8 mouse cellular contexts compared by ENCODE assay signal in genomic region chr14:54409980-54410810, GRCm38 (mm10). TPM values are rescaled to one million over a fixed set of nuclear protein-coding genes. Genes with fewer than 3 reads are reported as not detected.
DNase-seq lines count a peak whose midpoint lies in the region; ATAC-seq lines count a peak whose summit lies in the region.

No protein-coding gene starts in this region.

- H3K27me3 ChIP-seq in limb, embryonic 15.5 days, result no peaks in the 10 kb centered on the region
- H3K27me3 ChIP-seq in midbrain, embryonic 14.5 days (ENCODE audit: control insufficient read depth, insufficient read depth, low read length), result peaks cover 7% of the 10 kb centered on the region; the same call in 1 of the 2 replicates

- no peak overlapping the region for H3K4me3 ChIP-seq in limb, embryonic 15.5 days
- no peak overlapping the region for H3K4me3 ChIP-seq in midbrain, embryonic 14.5 days (replicated peaks; ENCODE audit: low read depth, low read length)

- no peak overlapping the region for H3K9ac ChIP-seq in limb, embryonic 15.5 days
- H3K9ac ChIP-seq in midbrain, embryonic 14.5 days (replicated peaks; ENCODE audit: low read length), result no peak overlapping the region

- DNase-seq in ovary, postnatal 36 days (ENCODE audit: low spot score), result peak; percentile 16
- no peak for DNase-seq in ovary, adult 18-20 months (ENCODE audit: low spot score)
- peak; percentile 41 for DNase-seq in heart, postnatal 4 days
- DNase-seq in midbrain, embryonic 14.5 days, result no peak
- no peak for DNase-seq in thymus, postnatal 4 days
- DNase-seq in right cerebral cortex, postnatal 4 days, result no peak
- DNase-seq in adrenal gland, adult 18-20 months (ENCODE audit: low spot score in 2 of 2), result no peak

- H3K9me3 ChIP-seq in limb, embryonic 15.5 days, result no peaks in the 10 kb centered on the region
- no peaks in the 10 kb centered on the region for H3K9me3 ChIP-seq in midbrain, embryonic 14.5 days (ENCODE audit: control insufficient read depth, low read length)

- 50% methylated on average over 17 of the region's 17 CpGs for WGBS in limb, embryonic 15.5 days
- 44% methylated on average over 17 of the region's 17 CpGs for WGBS in midbrain, embryonic 14.5 days

- H3K36me3 ChIP-seq in limb, embryonic 15.5 days, result no peaks in the 10 kb centered on the region
- no peaks in the 10 kb centered on the region for H3K36me3 ChIP-seq in midbrain, embryonic 14.5 days (ENCODE audit: control insufficient read depth, insufficient read depth, low read length)

- H3K4me1 ChIP-seq in limb, embryonic 15.5 days, result peaks cover 28% of the 10 kb centered on the region
- no peaks in the 10 kb centered on the region for H3K4me1 ChIP-seq in midbrain, embryonic 14.5 days (ENCODE audit: control insufficient read depth, insufficient read depth, low read length)

- H3K4me2 ChIP-seq in limb, embryonic 15.5 days, result no peak overlapping the region
- H3K4me2 ChIP-seq in midbrain, embryonic 14.5 days (ENCODE audit: low read length), result no peak overlapping the region

- no peak for ATAC-seq in limb, embryonic 15.5 days (ENCODE audit: insufficient number of reproducible peaks, low FRiP score, low TSS enrichment, low read depth)
- ATAC-seq in midbrain, embryonic 14.5 days (ENCODE audit: low FRiP score, low TSS enrichment), result no peak

- 0 out of 2 replicates have a peak overlapping the region, but pooled peaks have one; percentile 51 for H3K27ac ChIP-seq in limb, embryonic 15.5 days
- H3K27ac ChIP-seq in midbrain, embryonic 14.5 days (replicated peaks; ENCODE audit: low read depth, low read length), result 0 out of 2 replicates have a peak overlapping the region, but pooled peaks have one; percentile 37

RNA-seq across cellular contexts. Expression of gene Slc7a7, which starts 7.4 kb away (rescaled TPM):
- 1 to 10 TPM; 5.2 to 7.8 TPM for total RNA-seq in heart, postnatal 4 days (2021)
- 5.8 and 6.5 TPM in 2 replicates for polyA plus RNA-seq in limb, embryonic 15.5 days (2015; fragmentation: Nextera tagmentation; extraction: Ambion mirVana)
- 3.5 and 4.0 TPM in 2 replicates for polyA plus RNA-seq in midbrain, embryonic 14.5 days (2014; fragmentation: Nextera tagmentation; extraction: Ambion mirVana)
- total RNA-seq in adrenal gland, adult 18-20 months (2021), result 1 to 10 TPM; 3.1 to 4.5 TPM

RNA-seq across cellular contexts. Expression of gene Mrpl52, which starts 16.5 kb away (rescaled TPM):
- total RNA-seq in heart, postnatal 4 days (2021), result 100 to 1,000 TPM; 185 to 194 TPM
- 196 and 218 TPM in 2 replicates for polyA plus RNA-seq in limb, embryonic 15.5 days (2015; fragmentation: Nextera tagmentation; extraction: Ambion mirVana)
- 293 and 337 TPM in 2 replicates for polyA plus RNA-seq in midbrain, embryonic 14.5 days (2014; fragmentation: Nextera tagmentation; extraction: Ambion mirVana)
- total RNA-seq in adrenal gland, adult 18-20 months (2021), result 100 to 1,000 TPM; 180 to 210 TPM

RNA-seq across cellular contexts. Expression of gene Mmp14, which starts 21.2 kb away (rescaled TPM):
- 100 to 1,000 TPM; 129 to 131 TPM for total RNA-seq in heart, postnatal 4 days (2021)
- polyA plus RNA-seq in limb, embryonic 15.5 days (2015; fragmentation: Nextera tagmentation; extraction: Ambion mirVana), result 245 and 272 TPM in 2 replicates
- polyA plus RNA-seq in midbrain, embryonic 14.5 days (2014; fragmentation: Nextera tagmentation; extraction: Ambion mirVana), result 36.2 and 58.5 TPM in 2 replicates
- total RNA-seq in adrenal gland, adult 18-20 months (2021), result 10 to 100 TPM; 26.4 to 38.4 TPM

RNA-seq across cellular contexts. Expression of gene Oxa1l, which starts 49.6 kb away (rescaled TPM):
- total RNA-seq in heart, postnatal 4 days (2021), result 100 to 1,000 TPM; 114 to 126 TPM
- 36.1 and 37.7 TPM in 2 replicates for polyA plus RNA-seq in limb, embryonic 15.5 days (2015; fragmentation: Nextera tagmentation; extraction: Ambion mirVana)
- polyA plus RNA-seq in midbrain, embryonic 14.5 days (2014; fragmentation: Nextera tagmentation; extraction: Ambion mirVana), result 58.6 and 71.2 TPM in 2 replicates
- total RNA-seq in adrenal gland, adult 18-20 months (2021), result 10 to 100 TPM; 77.0 to 95.1 TPM

RNA-seq across cellular contexts. Expression of gene Lrp10, which starts 53.7 kb away (rescaled TPM):
- 10 to 100 TPM; 81.3 to 81.5 TPM for total RNA-seq in heart, postnatal 4 days (2021)
- polyA plus RNA-seq in limb, embryonic 15.5 days (2015; fragmentation: Nextera tagmentation; extraction: Ambion mirVana), result 42.8 and 46.4 TPM in 2 replicates
- 26.1 and 27.5 TPM in 2 replicates for polyA plus RNA-seq in midbrain, embryonic 14.5 days (2014; fragmentation: Nextera tagmentation; extraction: Ambion mirVana)
- 100 to 1,000 TPM in 1 of 2 experiments, 10 to 100 TPM in 1; 95.4 to 119 TPM for total RNA-seq in adrenal gland, adult 18-20 months (2021)

Comparison
In these comparisons a context has a peak if more than half of its experiments do, and no peak if none do; other contexts are left out.
1. DNase-seq: peak in ovary, postnatal 36 days (single experiment) and heart, postnatal 4 days (single experiment); none in ovary, adult 18-20 months (single experiment), midbrain, embryonic 14.5 days (single experiment), thymus, postnatal 4 days (single experiment), right cerebral cortex, postnatal 4 days (single experiment) and adrenal gland, adult 18-20 months (0 of 2).